Mouse (Mus musculus) intestine, postnatal 0 days (tissue): ENCODE results near the gene Mrpl34. TPM values are rescaled to one million over a fixed set of nuclear protein-coding genes. Genes with fewer than 3 reads are reported as not detected.
A peak's percentile ranks its signal among the peaks of the same experiment; 100 is the strongest.

Experiments used
- ATAC-seq: fragments of 200-750 bp; cut with Nextera tagmentation; 2 replicates; pipeline ENCODE4 v1.8.0; 2017; ENCODE audit warnings: mild to moderate bottlenecking, moderate TSS enrichment, moderate library complexity
- H3K27ac ChIP-seq: fragments of 300-500 bp; sonication (generic); 2 replicates; pipeline ENCODE4 v1.5.1; 2014; ENCODE audit warnings: mild to moderate bottlenecking, low read depth, low read length, moderate library complexity
- H3K27me3 ChIP-seq: fragments of 300-500 bp; sonication (generic); replicated peaks from 2 replicates; pipeline ENCODE4 v1.6.1; 2014; ENCODE audit warnings: low read length, mixed read lengths; ENCODE audit not compliant: control insufficient read depth, insufficient read depth
- H3K36me3 ChIP-seq: fragments of 300-500 bp; sonication (generic); 2 replicates; pipeline ENCODE4 v1.6.1; 2014; ENCODE audit warnings: mild to moderate bottlenecking, moderate library complexity; ENCODE audit not compliant: control insufficient read depth, insufficient read depth
- H3K4me1 ChIP-seq: fragments of 300-500 bp; sonication (generic); replicated peaks from 2 replicates; pipeline ENCODE4 v1.6.1; 2014; ENCODE audit warnings: antibody characterized with exemption, low read length, mixed read lengths; ENCODE audit not compliant: control insufficient read depth, insufficient read depth
- H3K4me2 ChIP-seq: fragments of 300-500 bp; sonication (generic); replicated peaks from 2 replicates; pipeline ENCODE4 v1.6.1; 2014; ENCODE audit warnings: low read depth, mild to moderate bottlenecking, moderate library complexity
- H3K4me3 ChIP-seq: fragments of 300-500 bp; sonication (generic); 2 replicates; pipeline ENCODE4 v1.5.1; 2014; ENCODE audit warnings: low read depth, low read length
- H3K9ac ChIP-seq: fragments of 300-500 bp; sonication (generic); 2 replicates; pipeline ENCODE4 v1.6.1; 2014; ENCODE audit warnings: mild to moderate bottlenecking, low read depth, low read length
- H3K9me3 ChIP-seq: fragments of 300-500 bp; sonication (generic); 2 replicates; pipeline ENCODE4 v1.6.1; 2016; ENCODE audit warnings: mixed run types; ENCODE audit not compliant: control insufficient read depth
- CTCF ChIP-seq: sonication (generic); IDR thresholded peaks from 2 replicates; pipeline ENCODE4 v1.5.1; 2016; ENCODE audit warnings: low read depth, mild to moderate bottlenecking, control low read depth, antibody characterized with exemption, moderate library complexity
- WGBS: fragments of 180-500 bp; shearing (Covaris S2); extraction: QIAGEN DNeasy Blood & Tissue Kit; methylation state at CpG from one replicate; pipeline ENCODE4 v1.1.7; 2014; 5-methylcytosine and 5-hydroxymethylcytosine counted together
- polyA plus RNA-seq: library from polyadenylated mRNA; unstranded; fragments of >200 nt; fragmentation: Nextera tagmentation; extraction: Ambion mirVana; gene quantifications from 2 replicates; pipeline ENCODE4 v1.2.1, GENCODE M21; 2015

Mrpl34 gene
- polyA plus RNA-seq, 1 experiment from 2014 or later, result 187 TPM

DNA sequence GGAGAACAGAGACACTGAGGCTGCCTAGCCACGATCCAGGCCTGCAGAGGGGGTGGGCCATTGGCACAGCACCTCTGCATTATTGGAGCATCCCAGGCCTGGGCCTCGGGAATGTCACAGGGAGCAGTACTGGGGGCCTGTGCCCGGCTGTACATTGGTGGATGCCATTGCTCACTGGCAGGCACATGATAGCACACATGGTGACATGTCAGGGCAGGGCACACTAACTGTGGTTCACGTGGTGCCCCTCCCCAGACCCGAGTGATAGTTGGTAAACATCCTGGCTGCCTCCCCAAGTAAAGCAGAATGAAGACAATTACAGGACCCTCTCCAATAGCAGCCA lies 6.1 kb downstream of the Mrpl34 start:
- Histone ChIP-seq H3K4me2 (no peak overlapping the region), H3K27me3 (no peaks in the 10 kb centered on the region), H3K36me3 (peaks cover 31% of the 10 kb centered on the region), H3K27ac (no peak overlapping the region), H3K4me3 (no peak overlapping the region), H3K9me3 (no peaks in the 10 kb centered on the region), H3K4me1 (peaks cover 3% of the 10 kb centered on the region; the same call in 1 of the 2 replicates), H3K9ac (no peak overlapping the region)
- no peak for ATAC-seq
- WGBS, result 73% methylated on average over 5 of the region's 5 CpGs
- no peak for TF ChIP-seq CTCF

DNA sequence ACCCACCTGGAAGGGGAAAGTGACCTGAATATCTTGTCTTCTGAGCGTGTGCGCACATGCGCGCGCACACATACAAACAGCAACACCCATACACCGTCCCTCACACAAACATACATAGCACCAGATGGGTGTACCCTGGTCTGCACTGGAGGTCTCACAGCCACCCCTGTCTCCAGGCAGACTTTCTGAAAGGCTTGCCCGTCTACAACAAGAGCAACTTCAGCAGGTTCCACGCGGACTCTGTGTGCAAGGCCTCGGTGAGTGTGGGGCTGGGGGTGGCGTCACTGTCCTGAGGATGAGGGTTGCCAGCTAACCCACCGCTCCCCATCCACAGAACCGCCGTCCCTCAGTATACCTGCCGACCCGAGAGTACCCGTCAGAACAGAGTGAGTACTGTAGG lies 7.1 kb downstream of the Mrpl34 start:
- H3K4me3 ChIP-seq, result no peak overlapping the region
- ATAC-seq, result no peak
- H3K4me2 ChIP-seq, result no peak overlapping the region
- peaks cover 31% of the 10 kb centered on the region for H3K36me3 ChIP-seq
- no peak overlapping the region for H3K9ac ChIP-seq
- WGBS, result 95% methylated on average over 17 of the region's 17 CpGs
- H3K4me1 ChIP-seq, result peaks cover 3% of the 10 kb centered on the region; the same call in 1 of the 2 replicates
- H3K27me3 ChIP-seq, result no peaks in the 10 kb centered on the region
- H3K9me3 ChIP-seq, result no peaks in the 10 kb centered on the region
- H3K27ac ChIP-seq, result no peak overlapping the region
- no peak for TF ChIP-seq CTCF

DNA sequence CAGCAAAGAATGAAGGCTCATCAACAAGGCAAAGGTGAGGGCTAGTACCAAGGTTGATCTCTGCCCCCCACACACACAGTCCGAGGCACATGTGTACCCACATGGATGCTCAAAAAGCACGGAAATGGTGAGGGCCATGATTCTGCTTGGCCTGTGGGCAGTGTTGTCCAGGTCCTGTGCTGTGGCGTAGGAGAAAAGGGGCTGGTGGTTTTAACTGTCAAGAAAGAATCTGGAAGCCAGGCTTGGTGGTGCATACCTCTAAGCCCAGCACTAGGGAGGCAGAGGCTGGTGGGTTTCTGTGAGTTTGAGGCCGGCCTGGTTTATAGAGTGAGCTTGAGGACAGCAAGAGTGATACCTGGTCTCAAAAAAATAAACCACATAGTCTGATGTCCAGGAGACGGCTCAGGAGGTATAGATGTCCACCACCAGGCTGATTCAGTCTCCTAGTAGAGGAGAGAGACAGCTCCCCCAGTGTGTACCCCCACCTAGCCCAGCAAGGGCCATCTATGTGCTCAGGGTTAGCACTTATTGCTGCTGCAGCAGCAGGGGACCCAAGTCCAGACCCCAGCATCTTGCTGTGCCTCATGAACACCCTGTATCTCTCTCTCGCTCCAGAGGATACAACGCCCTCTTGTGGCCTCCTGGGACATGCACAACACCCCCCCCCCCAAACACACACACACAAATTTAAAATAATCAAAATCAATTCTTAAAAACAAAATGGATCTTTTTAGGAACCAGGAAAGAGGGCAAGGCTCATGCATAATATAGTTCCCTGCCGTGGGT lies 8.0 kb downstream of the Mrpl34 start:
- H3K4me2 ChIP-seq, result no peak overlapping the region
- ATAC-seq, result no peak
- peaks cover 3% of the 10 kb centered on the region; the same call in 1 of the 2 replicates for H3K4me1 ChIP-seq
- peak; percentile 54 for TF ChIP-seq CTCF
- peaks cover 31% of the 10 kb centered on the region for H3K36me3 ChIP-seq
- H3K27ac ChIP-seq, result no peak overlapping the region
- H3K9me3 ChIP-seq, result no peaks in the 10 kb centered on the region
- H3K9ac ChIP-seq, result no peak overlapping the region
- 84% methylated on average over 8 of the region's 8 CpGs for WGBS
- no peaks in the 10 kb centered on the region for H3K27me3 ChIP-seq
- H3K4me3 ChIP-seq, result no peak overlapping the region

DNA sequence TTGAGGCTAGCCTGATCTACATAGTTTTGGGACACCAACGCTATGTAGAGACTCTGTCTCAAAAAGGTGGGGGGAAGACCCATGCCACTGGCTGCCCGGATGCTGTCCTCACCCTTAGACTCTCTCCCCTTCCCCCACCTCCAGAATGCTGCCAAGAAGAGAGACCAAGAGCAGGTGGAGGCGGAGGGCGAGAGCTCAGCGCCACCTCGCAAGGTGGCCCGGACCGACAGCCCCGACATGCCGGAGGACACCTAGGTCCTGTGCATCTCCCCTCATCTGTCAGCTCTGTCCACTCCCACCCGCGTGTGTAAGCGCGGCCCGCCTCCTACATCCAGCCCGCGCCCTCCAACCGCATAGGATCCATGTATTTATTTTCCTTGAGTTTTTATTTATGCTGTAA lies 9.6 kb downstream of the Mrpl34 start:
- Histone ChIP-seq H3K4me2 (no peak overlapping the region), H3K9me3 (no peaks in the 10 kb centered on the region), H3K27me3 (no peaks in the 10 kb centered on the region), H3K36me3 (peaks cover 35% of the 10 kb centered on the region), H3K4me3 (no peak overlapping the region), H3K27ac (no peak overlapping the region), H3K9ac (no peak overlapping the region), H3K4me1 (peaks cover 3% of the 10 kb centered on the region; the same call in 1 of the 2 replicates)
- 94% methylated on average over 18 of the region's 18 CpGs for WGBS
- no peak for TF ChIP-seq CTCF
- ATAC-seq, result no peak

DNA sequence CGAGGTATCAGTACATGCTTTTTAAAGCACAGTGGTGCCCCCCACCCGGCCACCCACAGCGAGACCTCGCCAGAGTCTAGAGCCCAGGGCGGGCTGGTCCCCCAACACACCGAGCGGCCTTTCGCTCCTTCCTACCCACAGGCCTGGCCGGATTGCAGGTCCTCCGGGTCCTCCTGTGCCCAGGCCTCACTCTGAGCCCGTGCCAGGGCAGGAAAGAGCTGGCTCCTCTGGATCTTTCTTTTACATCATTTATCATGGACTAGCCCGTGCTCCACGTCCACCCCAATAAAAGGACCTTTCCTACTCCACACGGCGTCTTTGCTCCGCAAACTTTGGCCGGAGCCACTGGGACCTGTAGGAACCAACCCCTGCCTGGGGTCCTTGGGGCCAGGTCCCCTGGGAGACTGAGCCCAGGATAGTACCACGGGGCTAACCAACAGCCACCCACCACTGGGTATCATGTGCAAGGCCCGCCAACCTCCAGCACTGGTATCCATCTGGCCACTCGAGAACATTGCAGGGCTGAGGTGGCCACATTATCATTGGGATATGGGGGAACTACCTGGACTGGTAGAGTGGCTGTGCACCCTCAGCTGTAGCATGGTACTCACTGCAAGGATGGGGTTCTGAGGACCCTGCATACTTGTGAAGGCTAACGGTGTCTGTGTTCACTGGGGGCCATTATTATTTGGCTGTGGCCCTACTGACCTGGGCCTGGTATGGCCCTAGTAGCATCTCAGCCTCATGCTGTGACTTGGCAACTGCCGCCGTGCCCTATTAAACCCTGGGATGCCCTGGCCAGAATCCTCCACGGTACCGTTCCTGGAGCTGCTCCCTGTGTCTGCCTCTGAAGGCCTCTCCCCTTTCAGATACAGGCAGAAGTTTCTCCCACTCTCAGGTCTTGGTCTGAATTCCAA lies 10.3 kb downstream of the Mrpl34 start:
- no peak overlapping the region for H3K9ac ChIP-seq

DNA sequence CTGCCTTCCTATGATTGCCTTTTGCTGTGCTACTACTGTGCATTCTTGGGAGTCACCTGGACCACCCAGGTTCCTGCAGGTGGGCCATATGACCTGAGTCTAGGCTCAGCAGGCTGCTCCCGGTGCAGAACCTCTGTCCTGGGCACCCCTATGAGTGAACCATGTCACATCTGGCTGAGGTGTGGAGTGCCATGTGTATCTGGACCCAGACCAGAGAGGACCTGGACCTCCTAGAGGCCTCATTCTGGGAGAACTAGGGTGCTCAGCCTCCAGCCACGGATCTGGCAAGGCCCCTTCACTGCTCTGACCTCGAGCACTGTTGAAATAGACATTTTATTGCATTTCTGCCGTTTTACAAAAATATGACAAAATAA lies 10.9 kb downstream of the Mrpl34 start:
- Histone ChIP-seq H3K36me3 (peaks cover 35% of the 10 kb centered on the region), H3K27me3 (no peaks in the 10 kb centered on the region), H3K9ac (0 out of 2 replicates have a peak overlapping the region, but pooled peaks have one; percentile 64), H3K4me2 (peak overlapping the region; percentile 85), H3K27ac (no peak overlapping the region; the same call in 1 of the 2 replicates), H3K9me3 (no peaks in the 10 kb centered on the region), H3K4me1 (no peaks in the 10 kb centered on the region; the same call in 1 of the 2 replicates), H3K4me3 (peak overlapping the region; percentile 65)
- no peak for ATAC-seq
- WGBS, result 22% methylated on average over 4 of the region's 4 CpGs
- TF ChIP-seq CTCF, result no peak

More for the DNA sequence above, 10.3 kb downstream of the Mrpl34 start:
- Histone ChIP-seq H3K36me3 (peaks cover 35% of the 10 kb centered on the region), H3K27me3 (no peaks in the 10 kb centered on the region), H3K4me2 (no peak overlapping the region), H3K4me1 (no peaks in the 10 kb centered on the region; the same call in 1 of the 2 replicates), H3K4me3 (no peak overlapping the region), H3K27ac (no peak overlapping the region), H3K9me3 (no peaks in the 10 kb centered on the region)
- no peak for ATAC-seq
- 90% methylated on average over 25 of the region's 25 CpGs for WGBS
- no peak for TF ChIP-seq CTCF
